Mouse (Mus musculus) G1E (cell line): ENCODE results near the gene Gng2. TPM values are rescaled to one million over a fixed set of nuclear protein-coding genes. Genes with fewer than 3 reads are reported as not detected.

Experiments used
- ATAC-seq: 2 replicates; pipeline ENCODE4 v1.8.0; 2016; ENCODE audit warnings: mild to moderate bottlenecking; ENCODE audit not compliant: insufficient number of reproducible peaks, poor library complexity, low FRiP score, severe bottlenecking; ENCODE audit errors: extremely low read depth
- DNase-seq: peaks from one replicate; pipeline ENCODE4 v3.0.0; 2012; ENCODE audit warnings: low spot score
- H3K27me3 ChIP-seq: 2 replicates; pipeline ENCODE4 v1.6.1; 2012; ENCODE audit warnings: mild to moderate bottlenecking, low read length, inconsistent platforms; ENCODE audit not compliant: insufficient read depth
- H3K36me3 ChIP-seq: replicated peaks from 2 replicates; pipeline ENCODE3; 2012; ENCODE audit warnings: mild to moderate bottlenecking, inconsistent platforms
- H3K4me1 ChIP-seq: 2 replicates; pipeline ENCODE4 v1.6.1; 2012; ENCODE audit warnings: low read depth, low read length, inconsistent platforms, mixed read lengths; ENCODE audit not compliant: insufficient read depth
- H3K4me3 ChIP-seq: 2 replicates; pipeline ENCODE4 v1.5.1; 2012; ENCODE audit warnings: low read depth, mild to moderate bottlenecking, inconsistent platforms, low read length, moderate library complexity, mixed read lengths
- H3K9me3 ChIP-seq: replicated peaks from 2 replicates; pipeline ENCODE4 v1.6.1; 2012; ENCODE audit warnings: inconsistent platforms
- CTCF ChIP-seq: IDR thresholded peaks from 2 replicates; pipeline ENCODE4 v1.5.1; 2012; ENCODE audit warnings: low read depth, low read length, inconsistent platforms, mixed read lengths
- GATA1 ChIP-seq: IDR thresholded peaks from 2 replicates; pipeline ENCODE4 v1.6.1; 2012; ENCODE audit warnings: borderline replicate concordance, low read length, inconsistent platforms, mixed read lengths
- GATA2 ChIP-seq: IDR thresholded peaks from 2 replicates; pipeline ENCODE4 v1.6.1; 2012; ENCODE audit warnings: low read depth, low read length, inconsistent platforms, borderline replicate concordance
- POLR2AphosphoS5 ChIP-seq: IDR thresholded peaks from 2 replicates; pipeline ENCODE4 v1.6.1; 2012; ENCODE audit warnings: low read depth, low read length, inconsistent platforms; ENCODE audit not compliant: insufficient replicate concordance
- TAL1 ChIP-seq: conservative IDR thresholded peaks from 2 replicates; pipeline ENCODE4 v1.6.1; 2012; ENCODE audit warnings: low read depth, low read length, inconsistent platforms, mixed read lengths
- polyA plus RNA-seq: library from polyadenylated mRNA; stranded (reverse); fragments of >175 nt; gene quantifications from 2 replicates; pipeline ENCODE4 v1.2.3, GENCODE M21; 2012
- total RNA-seq, 2 experiments: library from RNA; stranded (forward) in 1 of 2; stranded (reverse) in 1 of 2; fragments of 200-1000 nt in 1 of 2; fragments of >200 nt in 1 of 2; fragmentation: Nextera tagmentation in 1 of 2; gene quantifications; 2 replicates each; pipeline ENCODE4 v1.2.3; 2014 to 2017

The Gng2 gene
- total RNA-seq (2014; fragmentation: Nextera tagmentation) = 85.9 and 90.4 TPM in 2 replicates
- 280 and 293 TPM in 2 replicates for total RNA-seq (2017)
- 3.4 and 4.3 TPM in 2 replicates for polyA plus RNA-seq

DNA sequence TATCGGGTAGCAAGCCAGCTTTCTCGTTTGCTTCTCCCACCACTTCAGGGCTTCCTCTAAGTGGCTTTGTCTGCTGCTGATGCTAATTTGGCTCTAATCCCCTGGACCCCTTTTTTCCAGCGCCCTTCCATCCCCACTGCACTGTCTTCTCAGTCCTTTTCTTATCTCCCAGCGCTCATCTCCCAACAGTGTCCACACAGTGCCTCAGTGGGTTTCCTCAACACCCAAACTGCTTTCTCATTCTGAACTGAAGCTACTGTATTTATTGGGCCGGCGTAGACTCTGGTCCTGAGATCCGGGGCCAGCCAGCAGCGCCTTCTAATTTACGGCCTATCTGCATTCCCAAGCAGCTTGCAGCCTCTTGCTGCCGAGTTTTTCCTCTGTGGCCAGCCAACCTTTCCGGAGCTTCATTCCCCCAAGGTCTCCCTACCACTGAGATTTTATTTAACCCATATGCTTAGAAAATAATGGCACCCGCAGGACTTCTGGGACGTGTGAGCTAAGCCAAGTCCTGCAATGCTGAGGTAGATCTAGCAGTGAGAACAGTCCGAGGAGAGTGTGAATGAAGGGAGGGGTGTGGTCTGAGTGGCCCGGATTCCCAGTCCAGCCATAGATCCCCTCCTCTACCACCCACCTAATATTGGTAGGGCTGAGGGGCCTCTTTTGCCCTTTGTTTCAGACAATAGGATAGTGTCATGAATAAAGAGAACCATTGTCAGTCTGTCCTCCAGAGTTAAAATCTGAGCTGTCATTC is at the start of gene Gng2:
Gng2 (minus strand) TSS at position 357 of the 754 bp plus-strand sequence.
- DNase-seq (no peak), ATAC-seq (no peak)
- Histone ChIP-seq H3K36me3 (no peaks in the 10 kb centered on the region), H3K4me3 (peak within 1 kb of the TSS; percentile 74), H3K27me3 (peaks cover 14% of the 10 kb centered on the region), H3K4me1 (peaks cover 42% of the 10 kb centered on the region), H3K9me3 (no peaks in the 10 kb centered on the region)
- TF ChIP-seq TAL1 = no peak
- TF ChIP-seq CTCF = no peak
- no peak for TF ChIP-seq POLR2AphosphoS5
- TF ChIP-seq GATA2 = no peak

DNA sequence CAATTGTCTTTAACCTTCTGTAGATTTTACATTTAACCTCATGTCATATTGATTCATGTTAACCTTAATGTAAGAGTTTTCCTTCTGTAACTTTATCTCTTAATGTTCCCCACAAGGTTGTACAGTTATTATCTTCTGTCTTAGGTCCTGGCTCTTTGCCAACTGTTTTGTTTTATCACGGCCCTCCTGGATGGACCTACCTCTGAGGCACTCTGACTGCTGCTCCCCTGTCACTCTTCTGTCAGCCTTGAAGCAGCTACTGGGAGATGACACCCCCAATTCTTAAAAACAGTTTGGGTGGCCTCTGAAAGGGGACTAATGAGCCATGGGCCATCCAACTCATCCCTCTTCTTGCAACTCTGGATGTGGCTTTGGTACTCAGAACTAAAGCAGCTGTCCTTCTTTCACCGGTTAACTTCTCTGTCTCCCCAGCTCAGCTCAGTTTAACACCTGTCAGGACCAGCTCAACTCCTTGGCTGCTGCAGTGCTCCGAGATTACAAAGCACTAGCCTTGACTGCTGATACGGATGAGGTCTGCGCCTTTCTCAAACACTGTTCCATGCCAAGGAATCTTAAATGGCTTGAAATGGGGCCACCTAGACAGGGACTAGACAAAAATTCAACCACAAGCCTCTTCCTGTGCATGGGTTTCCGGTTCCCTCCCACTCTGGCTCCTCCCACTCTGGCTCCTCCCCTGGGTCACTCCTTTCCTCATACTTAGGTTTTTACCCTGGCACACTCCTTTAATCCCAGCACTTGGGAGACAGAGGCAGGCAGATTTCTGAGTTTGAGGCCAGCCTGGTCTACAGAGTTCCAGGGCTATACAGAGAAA is 47.7 kb upstream of the Gng2 start:
- peak overlapping the region; percentile 34; the same call in 1 of the 2 replicates for H3K4me3 ChIP-seq
- TF ChIP-seq GATA2 (no peak), TAL1 (no peak), POLR2AphosphoS5 (no peak), GATA1 (no peak), CTCF (no peak)
- peaks cover 11% of the 10 kb centered on the region for H3K4me1 ChIP-seq
- ATAC-seq (peak; percentile 76), DNase-seq (peak; percentile 40)
- no peaks in the 10 kb centered on the region for H3K36me3 ChIP-seq
- H3K9me3 ChIP-seq = no peaks in the 10 kb centered on the region
- peaks cover 12% of the 10 kb centered on the region; the same call in 1 of the 2 replicates for H3K27me3 ChIP-seq

DNA sequence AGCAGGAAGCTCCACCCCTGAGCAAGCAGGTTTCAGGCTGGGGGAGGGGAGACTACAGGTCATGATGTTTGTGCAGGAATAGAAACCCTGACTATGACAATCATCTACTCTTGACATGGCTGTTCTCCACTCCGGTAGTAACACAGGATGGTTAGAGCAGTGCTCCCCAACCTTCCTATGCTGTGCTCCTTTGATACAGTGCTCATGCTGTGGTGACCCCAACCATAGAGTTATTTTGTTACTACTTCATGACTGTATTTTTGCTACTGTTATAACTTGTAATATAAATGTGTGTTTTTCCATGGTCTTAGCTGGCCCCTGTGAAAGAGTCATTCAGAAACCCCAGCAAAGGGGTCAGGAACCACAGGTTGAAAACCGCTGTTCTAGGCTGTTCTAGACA is 46.5 kb upstream of the Gng2 start:
- no peak overlapping the region for H3K4me3 ChIP-seq
- no peaks in the 10 kb centered on the region for H3K9me3 ChIP-seq
- peaks cover 16% of the 10 kb centered on the region for H3K27me3 ChIP-seq
- DNase-seq (no peak), ATAC-seq (no peak)
- no peaks in the 10 kb centered on the region for H3K36me3 ChIP-seq
- H3K4me1 ChIP-seq = peaks cover 11% of the 10 kb centered on the region
- TF ChIP-seq POLR2AphosphoS5 (no peak), CTCF (no peak), TAL1 (no peak), GATA2 (no peak), GATA1 (no peak)

DNA sequence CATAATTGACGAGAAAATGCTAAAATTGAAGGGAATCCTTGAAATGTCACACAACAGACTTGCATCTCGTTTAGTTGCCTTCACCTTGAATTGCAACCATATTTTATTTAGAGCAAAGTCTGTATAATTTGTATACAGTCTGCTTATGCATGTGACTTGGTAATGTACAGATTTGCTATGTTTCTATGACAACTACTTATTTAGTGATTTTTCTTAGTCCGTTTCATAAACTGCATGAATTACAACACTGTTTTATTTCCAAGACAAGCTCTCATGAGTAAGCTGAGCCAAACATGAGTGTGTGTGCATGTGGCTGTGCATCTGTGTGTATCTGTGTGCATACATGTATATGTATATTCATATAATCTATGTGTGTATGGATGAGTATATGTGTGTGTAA is 42.1 kb upstream of the Gng2 start:
- Histone ChIP-seq H3K4me1 (peaks cover 2% of the 10 kb centered on the region; the same call in 1 of the 2 replicates), H3K27me3 (peaks cover 24% of the 10 kb centered on the region), H3K36me3 (no peaks in the 10 kb centered on the region), H3K4me3 (no peak overlapping the region), H3K9me3 (no peaks in the 10 kb centered on the region)
- no peak for TF ChIP-seq CTCF
- no peak for TF ChIP-seq TAL1
- TF ChIP-seq POLR2AphosphoS5 = no peak
- no peak for TF ChIP-seq GATA2
- TF ChIP-seq GATA1 = no peak
- ATAC-seq = no peak
- no peak for DNase-seq

DNA sequence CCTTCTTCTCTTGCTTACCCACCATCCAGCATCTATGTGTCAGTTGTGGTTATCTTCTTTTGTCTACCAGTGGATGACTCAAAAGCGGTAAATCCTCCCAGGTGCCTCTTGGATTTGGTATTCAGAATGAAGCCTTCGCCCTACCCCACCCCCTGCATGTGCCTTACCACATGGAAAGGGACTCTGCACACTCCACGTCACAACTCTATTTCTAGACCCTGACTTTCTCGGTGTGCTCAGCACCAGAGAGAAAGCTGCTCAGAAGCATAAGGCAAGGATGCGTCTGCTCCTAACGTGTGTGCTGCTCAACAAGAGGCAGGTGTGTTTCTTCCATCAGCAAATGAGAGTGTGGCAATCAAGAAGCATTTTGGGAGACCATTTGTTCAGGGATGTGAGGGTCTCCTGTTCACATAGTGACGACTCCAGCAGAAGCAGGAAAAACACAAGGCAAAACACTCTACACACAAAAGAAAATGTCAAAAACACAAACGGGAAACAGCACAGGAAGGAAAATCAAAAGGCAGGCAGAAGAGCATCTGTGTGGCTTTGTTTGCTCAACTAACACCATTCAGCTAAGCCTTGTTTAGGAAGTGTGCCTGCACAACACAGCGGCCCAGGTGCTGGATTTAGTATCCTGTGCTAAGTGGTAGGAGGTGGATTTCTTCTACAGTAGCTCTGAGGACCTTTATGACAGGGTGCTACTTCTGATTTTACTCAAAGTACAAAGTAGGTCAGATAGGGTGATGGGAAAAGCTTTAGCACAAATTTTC is 35.3 kb upstream of the Gng2 start:
- ATAC-seq (no peak), DNase-seq (no peak)
- no peaks in the 10 kb centered on the region for H3K4me1 ChIP-seq

More for the DNA sequence above, 35.3 kb upstream of the Gng2 start:
- H3K4me3 ChIP-seq = no peak overlapping the region
- no peaks in the 10 kb centered on the region for H3K9me3 ChIP-seq
- TF ChIP-seq GATA2 (no peak), POLR2AphosphoS5 (no peak), GATA1 (no peak), CTCF (no peak), TAL1 (no peak)
- H3K27me3 ChIP-seq = peaks cover 11% of the 10 kb centered on the region
- no peaks in the 10 kb centered on the region for H3K36me3 ChIP-seq
